Mouse (Mus musculus) heart, embryonic 14.5 days (tissue): ENCODE data around the gene Olfr1026. TPM values are rescaled to one million over a fixed set of nuclear protein-coding genes. Genes with fewer than 3 reads are reported as not detected.

ENCODE experiments used
- polyA plus RNA-seq: library from polyadenylated mRNA; unstranded; fragments of >200 nt; fragmentation: Nextera tagmentation; extraction: Ambion mirVana; gene quantifications from 2 replicates; pipeline ENCODE4 v1.2.1, GENCODE M21; 2014

Olfr1026 gene
- polyA plus RNA-seq, 1 experiment from 2014 or later: not detected

Other genes starting within 250 kb of the Olfr1026 start
- not detected in 2 replicates for gene Olfr1006, start 242.8 kb upstream of the Olfr1026 start, polyA plus RNA-seq
- not detected in 2 replicates for gene Olfr1008, start 232.1 kb upstream of the Olfr1026 start, polyA plus RNA-seq
- not detected in 2 replicates for gene Olfr1009, start 206.1 kb upstream of the Olfr1026 start, polyA plus RNA-seq
- gene Olfr1012, start 158.8 kb upstream of the Olfr1026 start, polyA plus RNA-seq: not detected in 2 replicates
- gene Olfr1013, start 154.5 kb upstream of the Olfr1026 start, polyA plus RNA-seq: not detected in 2 replicates
- not detected in 2 replicates for gene Olfr1014, start 148.8 kb upstream of the Olfr1026 start, polyA plus RNA-seq
- not detected in 2 replicates for gene Olfr1015, start 139.5 kb upstream of the Olfr1026 start, polyA plus RNA-seq
- not detected in 2 replicates for gene Olfr1016, start 119.0 kb upstream of the Olfr1026 start, polyA plus RNA-seq
- gene Olfr1018, start 103.1 kb upstream of the Olfr1026 start, polyA plus RNA-seq: not detected in 2 replicates
- not detected in 2 replicates for gene Olfr1019, start 76.1 kb upstream of the Olfr1026 start, polyA plus RNA-seq
- not detected in 2 replicates for gene Olfr1020, start 74.5 kb upstream of the Olfr1026 start, polyA plus RNA-seq
- gene Olfr1022, start 53.0 kb upstream of the Olfr1026 start, polyA plus RNA-seq: not detected in 2 replicates
- gene Olfr1023, start 35.9 kb upstream of the Olfr1026 start, polyA plus RNA-seq: not detected in 2 replicates
- gene Olfr1024, start 16.5 kb upstream of the Olfr1026 start, polyA plus RNA-seq: not detected in 2 replicates
- gene Olfr1025-ps1, start 6.4 kb upstream of the Olfr1026 start, polyA plus RNA-seq: not detected in 2 replicates
- not detected in 2 replicates for gene Olfr1028, start 28.9 kb downstream of the Olfr1026 start, polyA plus RNA-seq
- gene Olfr1029, start 52.3 kb downstream of the Olfr1026 start, polyA plus RNA-seq: not detected in 2 replicates
- not detected in 2 replicates for gene Olfr1030, start 57.7 kb downstream of the Olfr1026 start, polyA plus RNA-seq
- not detected in 2 replicates for gene Olfr1031, start 68.7 kb downstream of the Olfr1026 start, polyA plus RNA-seq
- gene Olfr1032, start 84.0 kb downstream of the Olfr1026 start, polyA plus RNA-seq: not detected in 2 replicates
- 2.7 and 3.9 TPM in 2 replicates for gene Olfr1033, start 99.1 kb downstream of the Olfr1026 start, polyA plus RNA-seq
- 0.08 and 0.12 TPM in 2 replicates for gene Olfr1034, start 124.3 kb downstream of the Olfr1026 start, polyA plus RNA-seq
- gene Olfr1036, start 152.4 kb downstream of the Olfr1026 start, polyA plus RNA-seq: not detected in 2 replicates
- not detected in 2 replicates for gene Olfr1037, start 165.8 kb downstream of the Olfr1026 start, polyA plus RNA-seq
- not detected in 2 replicates for gene Olfr1039, start 214.4 kb downstream of the Olfr1026 start, polyA plus RNA-seq
- gene Olfr1040, start 225.2 kb downstream of the Olfr1026 start, polyA plus RNA-seq: not detected in 2 replicates
- gene Olfr1042, start 240.3 kb downstream of the Olfr1026 start, polyA plus RNA-seq: not detected in 2 replicates
- gene Olfr1043, start 246.0 kb downstream of the Olfr1026 start, polyA plus RNA-seq: not detected in 2 replicates